Mouse (Mus musculus): ENCODE data around the gene Sema7a.

DNA sequence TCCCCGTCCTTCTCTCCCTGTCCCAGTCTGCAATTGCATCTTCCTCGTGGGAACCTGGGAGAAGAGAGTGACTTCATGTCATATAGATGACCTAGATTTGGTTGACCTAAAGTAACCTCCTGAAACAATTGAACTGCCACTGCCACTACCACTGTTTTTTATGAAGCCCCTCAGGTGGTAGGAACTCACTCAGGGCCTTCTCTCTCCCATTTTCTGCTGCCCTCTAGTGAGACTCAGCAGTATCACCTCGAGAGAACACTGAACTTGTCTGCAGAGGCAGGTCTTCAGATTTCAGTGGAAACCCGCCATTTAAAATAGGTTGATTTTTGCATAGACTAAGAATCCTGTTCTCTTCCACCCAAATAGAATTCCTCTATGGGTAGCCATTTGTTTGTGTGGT is 55.4 kb downstream of the Sema7a start:
- TF ChIP-seq GATA1 (IDR thresholded peaks at IDR 0.05; ENCODE audit: low read depth, low read length) (no peak), E2F4 (IDR thresholded peaks at IDR 0.05; ENCODE audit: borderline replicate concordance, low read depth, low read length) (no peak)

Measured in MEL (cell line).